Mouse (Mus musculus) layer of hippocampus, adult 18-20 months (tissue): ENCODE measurements around the gene Sod2. TPM values are rescaled to one million over a fixed set of nuclear protein-coding genes. Genes with fewer than 3 reads are reported as not detected.
"Not testable (repeated sequence)": the region's sequence is repeated elsewhere in the genome, so short reads cannot be mapped to it uniquely, and the experiment has no call there.

Experiments
- DNase-seq, 2 experiments: peaks; one replicate each; pipeline ENCODE4 v3.0.0; 2022; ENCODE audit warnings: low spot score in 2 of 2
- total RNA-seq, 2 experiments: library from RNA; stranded (reverse); gene quantifications; 2 replicates each; pipeline ENCODE4 v1.2.3; 2021

The Sod2 gene
- total RNA-seq, 2 experiments from 2014 or later = 270 to 271 TPM

- DNase-seq = no peak
These were observed 1.9 kb downstream of the Sod2 start for GRCm38 (mm10) chr17:13008528-13008927.

- peak in 1 of 2 experiments; percentile 76 for DNase-seq
These were observed 3.2 kb downstream of the Sod2 start for GRCm38 (mm10) chr17:13009887-13010286.

DNA sequence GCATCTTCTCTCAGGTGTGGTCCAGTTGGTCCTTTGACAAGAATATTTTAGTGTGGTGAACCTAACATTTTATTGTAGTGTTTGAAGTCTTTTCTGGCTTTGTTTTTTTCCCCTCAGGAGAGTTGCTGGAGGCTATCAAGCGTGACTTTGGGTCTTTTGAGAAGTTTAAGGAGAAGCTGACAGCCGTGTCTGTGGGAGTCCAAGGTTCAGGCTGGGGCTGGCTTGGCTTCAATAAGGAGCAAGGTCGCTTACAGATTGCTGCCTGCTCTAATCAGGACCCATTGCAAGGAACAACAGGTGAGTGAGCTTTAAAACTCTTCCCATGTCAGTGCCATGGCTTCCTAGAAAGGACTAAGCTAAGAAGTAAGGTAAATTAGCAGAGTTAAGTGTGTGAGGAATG lies 6.7 kb downstream of the Sod2 start:
- DNase-seq = no peak

GRCm38 (mm10) chr17:13036627-13037192 lies 30.1 kb downstream of the Sod2 start:
- not testable (repeated sequence) for DNase-seq

DNA sequence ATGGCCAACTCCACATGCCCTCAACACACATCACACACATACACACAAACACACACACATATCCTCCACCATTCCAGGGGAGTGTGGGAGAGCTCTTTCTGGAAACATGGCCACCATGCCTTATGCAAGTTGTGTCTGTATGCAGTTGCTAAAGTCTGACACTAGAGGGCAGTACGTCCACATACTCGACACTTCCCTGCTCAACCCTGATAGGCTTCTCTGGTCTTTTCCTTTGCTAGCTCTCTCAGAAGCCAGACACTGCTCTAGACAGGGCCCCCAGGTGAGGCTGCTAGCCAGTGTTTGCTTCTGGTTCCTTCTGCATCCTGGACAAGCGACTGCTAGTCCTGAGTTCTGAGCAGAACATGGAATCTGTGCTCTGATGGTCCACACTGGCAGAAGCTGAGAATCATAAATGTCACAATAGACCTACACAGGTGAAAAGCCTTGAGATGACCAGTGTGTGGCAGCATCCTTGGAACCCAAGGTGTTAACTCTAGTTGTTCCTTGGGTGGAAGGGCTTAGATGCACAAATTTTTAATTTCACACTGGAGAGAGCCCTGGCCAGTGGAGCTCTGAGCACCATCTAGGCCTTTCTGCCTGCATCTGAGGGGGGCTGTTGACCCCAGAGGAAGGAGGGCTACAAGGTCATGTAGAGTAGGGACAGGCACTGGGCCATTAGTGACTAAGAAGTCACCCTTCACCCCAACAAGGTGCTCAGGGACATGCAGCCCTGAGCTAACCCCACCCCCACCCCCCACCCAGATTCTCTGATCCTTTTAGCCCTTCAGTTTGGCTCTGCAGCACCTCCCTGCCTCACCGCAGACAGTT lies 37.4 kb downstream of the Sod2 start:
- peak; percentile 42 to 80 for DNase-seq

- DNase-seq = not testable (repeated sequence)
These were observed 45.6 kb downstream of the Sod2 start, which contains the start of gene Gpr31b for GRCm38 (mm10) chr17:13052124-13052813. TSS of gene Gpr31b (minus strand) at chr17:13052296.

- not testable (repeated sequence) for DNase-seq
These were observed 54.2 kb downstream of the Sod2 start, which contains the start of gene Tcp10b for GRCm38 (mm10) chr17:13060804-13061203. TSS of gene Tcp10b (plus strand) at chr17:13061104.

DNA sequence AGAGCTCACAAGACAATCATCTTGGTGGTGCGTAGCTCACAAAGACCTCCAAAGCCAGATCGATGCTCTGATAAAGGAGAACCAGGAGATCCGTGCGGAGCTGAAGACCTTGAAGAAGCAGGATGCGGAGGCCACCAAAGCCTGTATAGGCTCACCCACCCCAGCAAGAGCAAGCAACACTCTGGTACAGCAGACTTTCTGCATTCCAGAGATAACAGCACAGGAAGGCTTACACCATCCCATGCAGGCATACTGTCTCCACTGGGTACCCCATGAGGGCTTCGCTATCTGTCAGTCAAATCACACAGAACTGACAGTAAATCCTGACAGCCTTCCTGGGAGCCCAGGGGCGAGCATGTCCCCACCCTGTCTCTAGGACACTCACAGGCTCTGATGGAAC lies 56.2 kb downstream of the Sod2 start:
- DNase-seq = not testable (repeated sequence)

DNA sequence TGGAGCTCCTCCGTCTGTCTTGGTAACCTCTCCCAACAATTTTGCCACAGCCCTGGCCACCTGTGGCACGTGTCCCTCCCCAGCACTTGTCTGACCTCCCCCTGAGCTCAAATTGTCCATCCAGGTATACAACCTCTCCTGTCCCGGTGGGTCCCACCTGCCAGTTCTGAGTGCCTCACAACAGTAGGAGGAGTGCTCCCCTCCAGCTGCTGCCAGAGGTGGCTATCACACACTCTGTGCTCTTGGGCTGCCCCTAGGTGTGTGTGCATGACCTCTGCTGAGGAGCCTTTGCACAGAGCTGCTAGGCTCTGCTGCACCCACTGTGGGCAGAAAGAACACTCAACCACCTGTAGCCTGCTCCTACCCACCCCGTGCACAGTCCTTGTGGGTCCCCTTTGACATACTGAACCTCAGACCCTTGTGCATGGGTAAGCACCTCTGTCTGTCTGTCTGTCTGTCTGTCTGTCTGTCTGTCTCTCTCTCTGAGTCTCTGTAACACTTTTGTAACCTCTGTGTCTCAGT lies 61.3 kb downstream of the Sod2 start:
- DNase-seq = not testable (repeated sequence)

DNA sequence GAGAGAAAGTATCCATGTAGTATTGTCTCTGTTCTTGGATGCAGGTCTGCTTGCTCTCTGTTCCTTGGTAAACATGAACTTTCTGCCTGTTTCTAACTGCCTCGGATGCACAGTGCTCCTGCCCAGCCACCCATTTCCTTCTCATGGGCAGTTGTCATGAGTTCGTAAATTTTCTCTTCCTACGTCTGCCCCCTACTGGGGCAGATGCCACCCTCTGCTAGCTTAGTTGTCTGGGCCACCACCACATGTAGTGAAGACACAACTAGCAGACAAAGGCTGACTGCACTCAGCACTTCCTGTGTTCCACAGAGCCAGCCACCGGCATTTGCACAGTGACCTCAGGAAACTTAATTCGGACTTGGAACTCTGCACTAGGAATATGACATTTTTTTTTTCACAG lies 62.6 kb downstream of the Sod2 start:
- not testable (repeated sequence) for DNase-seq

Other genes starting within 250 kb of the Sod2 start
- gene Igf2r, start 237.2 kb upstream of the Sod2 start, total RNA-seq = 10 to 100 TPM; 27.4 to 27.8 TPM
- 10 to 100 TPM; 60.6 to 71.7 TPM for gene Mas1, start 138.7 kb upstream of the Sod2 start, total RNA-seq
- not detected for gene Mrgprh, start 130.8 kb upstream of the Sod2 start, total RNA-seq
- 1 to 10 TPM in 1 of 2 experiments, under 1 TPM in 1; 0.97 to 2.0 TPM for gene Pnldc1, start 96.6 kb upstream of the Sod2 start, total RNA-seq
- 100 to 1,000 TPM; 211 to 215 TPM for gene Tcp1, start 91.1 kb upstream of the Sod2 start, total RNA-seq
- gene Mrpl18, start 90.5 kb upstream of the Sod2 start, total RNA-seq = 10 to 100 TPM; 63.4 to 64.5 TPM
- 1 to 10 TPM; 5.8 to 6.5 TPM for gene Acat3, start 66.2 kb upstream of the Sod2 start, total RNA-seq
- gene Acat2, start 46.1 kb upstream of the Sod2 start, total RNA-seq = 10 to 100 TPM; 48.9 to 49.2 TPM
- gene Wtap, start 12.7 kb upstream of the Sod2 start, total RNA-seq = 10 to 100 TPM; 54.6 to 54.8 TPM
- gene Gpr31b, start 45.5 kb downstream of the Sod2 start, total RNA-seq = not detected
- under 1 TPM; 0.33 to 0.54 TPM for gene Tcp10b, start 54.3 kb downstream of the Sod2 start, total RNA-seq
- gene Unc93a, start 125.0 kb downstream of the Sod2 start, total RNA-seq = not detected
- gene Smok2a, start 214.3 kb downstream of the Sod2 start, total RNA-seq = not detected
- gene Smok2b, start 223.4 kb downstream of the Sod2 start, total RNA-seq = not detected